Mouse (Mus musculus): ENCODE measurements around the gene 2310057M21Rik.
"Not testable (repeated sequence)": the region's sequence is repeated elsewhere in the genome, so short reads cannot be mapped to it uniquely, and the experiment has no call there.

The 2310057M21Rik gene

GRCm38 (mm10) chr7:131362615-131363300 lies at the start of gene 2310057M21Rik:
2310057M21Rik (minus strand) TSS chr7:131362759.
- DNase-seq = peak; percentile 95

- DNase-seq = no peak
These were observed 49.3 kb upstream of the 2310057M21Rik start for GRCm38 (mm10) chr7:131411941-131412270.

- DNase-seq = peak in 1 of 2 experiments; percentile 17
These were observed 48.8 kb upstream of the 2310057M21Rik start for GRCm38 (mm10) chr7:131411221-131411940.

DNA sequence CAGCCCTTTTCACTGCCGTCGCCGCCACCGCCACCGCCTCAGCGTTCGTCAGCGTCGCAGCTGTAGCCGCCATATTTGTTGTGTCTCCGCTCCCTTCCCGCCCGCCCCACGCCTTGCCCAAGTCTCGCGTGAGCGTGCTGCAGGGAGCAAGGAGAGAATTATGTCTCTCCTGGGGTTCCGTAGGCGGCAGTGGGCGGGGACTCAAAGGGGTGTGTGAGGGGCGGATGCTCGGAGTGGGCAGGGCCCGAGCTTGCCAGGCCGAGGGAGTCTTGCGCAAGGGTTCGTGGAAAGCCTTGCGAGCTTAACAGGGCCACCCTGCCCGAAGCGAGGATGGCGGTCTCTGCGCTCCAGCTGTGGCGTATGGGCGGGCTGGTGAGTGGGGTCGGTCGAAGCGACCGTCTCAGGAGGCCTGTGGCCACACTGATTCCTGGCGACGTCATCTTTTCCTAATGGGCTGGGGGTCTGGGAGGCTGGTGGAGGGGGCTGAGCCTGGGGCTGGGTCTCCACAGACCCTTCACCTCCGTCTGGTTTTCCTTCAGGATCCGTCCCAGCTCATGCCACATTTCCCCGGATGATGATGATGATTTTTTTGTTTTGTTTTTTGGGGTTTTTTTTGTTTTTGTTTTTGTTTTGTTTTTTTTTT lies 48.0 kb upstream of the 2310057M21Rik start, which contains the start of the genes Ikzf5 and Acadsb:
Ikzf5 (minus strand) TSS at position 106 of the 643 bp plus-strand sequence.
Acadsb (plus strand) TSS at position 186 of the 643 bp plus-strand sequence.
- peak; percentile 99 for DNase-seq

DNA sequence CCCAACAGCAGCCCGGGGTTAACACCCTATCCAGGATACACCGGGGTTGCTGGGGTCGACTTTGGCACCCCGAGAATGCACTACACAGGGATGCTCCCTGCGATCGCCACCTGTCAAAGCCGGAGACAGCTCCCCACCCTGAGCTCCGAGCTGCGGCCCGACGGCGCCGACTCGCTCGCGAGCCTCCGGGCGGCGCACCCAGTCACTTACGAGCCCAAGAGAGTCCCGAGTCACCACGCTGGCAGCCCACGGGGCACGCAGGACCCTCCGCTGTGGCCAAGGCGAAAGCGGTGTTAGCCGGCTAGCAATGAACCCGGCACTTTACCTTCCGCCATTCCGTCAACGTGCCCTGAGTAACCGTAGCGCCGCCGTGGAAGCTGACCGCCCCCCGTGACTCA lies 47.4 kb upstream of the 2310057M21Rik start:
- no peak for DNase-seq

- DNase-seq = no peak
These were observed 46.9 kb upstream of the 2310057M21Rik start for GRCm38 (mm10) chr7:131409321-131409987.

DNA sequence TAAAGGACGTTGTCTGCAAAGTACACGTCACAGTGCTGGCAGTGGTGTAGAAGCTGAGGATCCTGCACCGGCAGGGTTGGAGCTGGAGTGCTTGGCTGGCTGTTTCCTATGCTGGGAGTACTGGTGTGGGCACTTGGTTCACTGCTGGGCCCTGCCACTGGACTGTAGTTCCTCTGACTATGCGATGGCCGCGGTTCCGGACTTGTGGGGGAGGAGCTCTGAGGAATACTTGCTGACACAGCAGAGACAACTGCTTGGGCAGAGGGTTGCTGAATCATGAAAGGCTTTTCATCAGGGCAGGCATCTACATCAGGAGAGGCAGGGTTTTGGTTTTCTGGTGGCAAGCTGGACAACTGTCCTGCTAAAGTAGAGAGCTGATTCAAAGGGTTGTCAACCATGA lies 29.2 kb upstream of the 2310057M21Rik start:
- not testable (repeated sequence) for DNase-seq

DNA sequence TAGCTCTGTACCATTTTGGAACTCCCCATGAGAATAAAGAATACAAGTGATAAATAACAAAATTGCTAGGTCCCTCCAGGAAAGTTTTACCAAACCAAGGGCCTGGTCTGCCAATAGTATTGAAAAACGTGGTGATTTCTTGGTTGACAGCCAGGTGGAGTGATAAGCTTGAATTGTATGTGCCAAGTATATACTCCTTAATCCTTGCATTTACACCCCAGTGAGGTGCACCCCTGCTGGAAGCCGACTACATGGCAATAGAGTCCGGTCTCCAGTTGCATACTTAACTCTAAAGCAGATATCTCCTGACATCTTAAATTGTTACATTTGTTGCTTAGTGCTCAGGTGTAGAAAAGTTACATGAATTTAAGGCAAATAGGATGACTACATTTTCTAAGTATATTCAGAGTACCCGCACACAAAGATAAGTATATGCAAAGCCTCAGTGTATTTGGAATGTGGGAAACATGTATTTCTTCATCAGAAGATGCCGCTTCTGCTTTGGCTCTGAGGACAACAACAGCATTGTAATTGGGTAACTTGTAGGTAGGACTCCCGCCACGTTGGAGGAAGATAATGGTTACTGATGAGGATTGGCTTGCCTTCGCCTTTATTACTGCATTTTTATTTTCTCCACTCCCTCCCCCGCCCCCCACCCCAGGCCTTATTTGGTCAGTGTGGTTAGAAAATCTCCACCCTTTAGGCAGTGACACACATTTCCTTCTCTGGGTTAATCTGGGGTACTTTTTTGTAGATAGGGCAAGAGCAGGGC lies 9.5 kb upstream of the 2310057M21Rik start:
- DNase-seq = no peak

DNA sequence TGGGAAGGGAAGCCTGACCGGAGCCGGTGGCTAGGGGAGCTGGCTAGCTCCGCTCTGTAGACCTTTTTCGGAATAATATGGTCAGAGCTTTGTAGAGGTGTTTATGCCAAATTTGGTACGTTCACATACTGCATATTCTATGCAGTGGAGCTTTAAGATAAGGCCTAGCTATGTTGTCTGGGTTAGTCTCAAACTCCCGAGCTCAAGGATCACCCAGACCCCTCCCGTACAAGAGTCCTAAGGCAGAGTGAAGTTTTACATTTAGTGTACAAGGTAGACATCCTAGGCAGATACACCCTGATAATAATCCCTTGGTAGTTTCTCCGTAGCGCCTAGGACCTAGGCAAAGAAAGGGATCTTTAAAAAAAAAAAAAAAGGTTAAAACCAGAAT lies 8.9 kb upstream of the 2310057M21Rik start:
- no peak for DNase-seq

DNA sequence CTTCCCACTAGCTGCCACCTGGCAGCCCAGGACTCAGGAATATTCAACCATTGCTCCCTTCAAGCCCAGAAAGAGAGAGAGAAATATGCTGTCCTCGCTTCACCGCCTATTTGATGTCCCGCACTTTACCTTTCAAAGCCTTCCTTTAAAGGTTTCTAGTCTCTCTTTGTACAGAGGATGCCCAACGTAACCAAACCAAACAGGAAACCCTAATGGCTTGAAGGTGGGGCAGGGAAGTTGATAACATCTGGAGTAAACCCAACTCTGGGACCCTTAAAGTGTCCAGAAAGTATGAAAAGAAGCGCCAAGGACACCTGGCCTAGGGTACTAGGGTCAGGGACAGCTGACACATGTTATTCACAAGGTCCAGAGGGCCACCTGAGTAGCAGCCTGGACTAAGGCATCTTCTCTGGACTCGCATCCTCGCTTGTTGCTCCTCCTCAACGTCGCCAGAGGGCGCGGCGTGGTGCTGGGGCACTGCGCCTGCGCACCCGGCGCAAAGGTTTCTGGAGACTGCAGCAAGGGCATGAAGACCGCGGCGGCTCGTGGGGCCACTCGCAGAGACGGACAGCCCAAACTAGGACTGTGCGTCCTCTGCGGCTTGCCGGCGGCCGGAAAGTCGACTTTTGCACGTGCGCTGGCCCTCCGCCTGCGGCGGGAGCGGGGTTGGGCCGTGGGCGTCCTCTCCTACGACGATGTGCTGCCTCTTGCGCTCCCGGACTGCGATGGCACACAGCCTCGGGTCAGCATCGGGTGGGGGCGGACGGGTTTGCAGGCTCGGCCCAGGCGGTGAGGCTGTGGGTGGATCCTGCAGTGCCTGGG lies 8.3 kb upstream of the 2310057M21Rik start, which contains the start of gene Pstk:
Pstk (plus strand) TSS at position 494 of the 822 bp plus-strand sequence.
- peak; percentile 86 to 96 for DNase-seq

DNA sequence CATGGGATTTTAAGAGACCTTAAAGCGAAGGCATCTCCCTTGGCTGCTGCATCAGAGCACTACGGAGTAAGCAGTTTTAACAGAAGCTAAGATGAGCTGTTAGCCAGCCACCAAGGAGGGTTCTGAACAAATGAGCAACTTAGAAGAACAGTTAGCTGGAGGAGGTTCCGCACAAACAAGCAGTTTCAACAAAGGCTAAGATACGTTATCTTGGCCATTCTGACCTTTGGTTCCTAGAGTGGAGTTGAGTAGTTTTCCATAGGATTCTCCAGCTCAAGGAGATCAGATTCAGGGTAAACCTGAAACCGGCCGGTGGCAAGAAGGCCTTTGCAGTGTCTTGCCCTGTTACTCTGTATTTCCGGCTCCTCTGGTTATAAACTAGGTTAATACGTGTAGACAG lies 1.6 kb upstream of the 2310057M21Rik start:
- DNase-seq = no peak

- DNase-seq = no peak
These were observed 317 bp downstream of the 2310057M21Rik start for GRCm38 (mm10) chr7:131362269-131362614.

- DNase-seq = no peak
These were observed 6.5 kb downstream of the 2310057M21Rik start for GRCm38 (mm10) chr7:131356105-131356504.

DNA sequence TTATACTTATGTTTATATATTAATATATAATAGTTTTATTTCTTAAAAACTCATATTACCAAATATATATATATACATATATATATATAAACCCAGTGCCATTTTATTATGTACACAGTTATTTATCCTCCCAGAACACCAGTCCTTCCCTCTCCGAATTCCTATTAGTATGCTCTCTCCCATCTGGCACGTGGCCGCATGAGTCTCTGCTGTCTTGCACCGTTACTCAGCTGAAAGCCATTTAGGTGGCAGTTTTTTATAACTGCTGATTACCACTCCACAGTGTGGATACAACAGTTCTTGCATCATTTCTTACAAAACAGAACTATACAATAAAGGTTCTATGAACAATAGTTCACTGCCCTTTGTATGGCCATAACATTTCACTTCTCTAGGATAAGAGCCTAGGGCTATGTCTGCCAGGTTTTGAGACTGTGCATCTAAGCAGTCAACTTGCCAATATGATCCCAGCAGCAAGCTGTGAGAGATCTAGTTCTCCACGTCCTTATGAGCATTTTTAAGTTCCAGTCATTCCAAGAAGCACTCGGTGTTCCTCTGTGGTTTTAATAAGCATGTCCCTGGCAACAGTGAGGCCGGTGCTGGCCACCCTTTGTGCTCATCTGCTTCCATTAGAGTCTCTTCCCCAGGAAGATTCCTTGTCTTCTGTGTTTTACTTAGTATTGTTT lies 16.6 kb downstream of the 2310057M21Rik start:
- peak; percentile 20 to 21 for DNase-seq

- no peak for DNase-seq
These were observed 25.0 kb downstream of the 2310057M21Rik start for GRCm38 (mm10) chr7:131337502-131338068.

- DNase-seq = no peak
These were observed 29.0 kb downstream of the 2310057M21Rik start, which contains the start of gene Fam24a for GRCm38 (mm10) chr7:131333564-131333963. Fam24a (plus strand) TSS chr7:131333864.

GRCm38 (mm10) chr7:131331688-131332087 lies 30.9 kb downstream of the 2310057M21Rik start:
- no peak for DNase-seq

DNA sequence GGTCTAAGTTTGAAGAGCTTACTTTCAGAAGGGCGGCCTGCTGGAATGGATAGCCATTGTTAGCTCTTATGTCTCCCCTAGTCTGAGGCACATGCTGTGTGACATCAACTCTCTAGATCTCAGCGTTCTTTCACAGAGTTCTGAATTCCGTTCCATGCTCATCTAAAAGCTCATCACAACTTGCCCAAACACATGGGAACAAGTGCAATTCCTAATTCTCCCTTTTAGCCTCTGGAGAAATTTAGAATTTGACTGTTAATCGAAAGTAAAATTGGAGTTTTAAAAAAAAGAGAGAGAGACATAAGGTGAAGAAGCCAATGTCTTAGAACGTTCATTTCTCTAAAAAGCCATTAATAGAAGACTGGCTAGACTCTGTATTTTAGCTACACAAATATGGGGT lies 33.1 kb downstream of the 2310057M21Rik start, which contains the start of gene Fam24b:
Fam24b (minus strand) TSS at position 101 of the 400 bp plus-strand sequence.
- DNase-seq = no peak

GRCm38 (mm10) chr7:131327054-131327453 lies 35.5 kb downstream of the 2310057M21Rik start:
- DNase-seq = no peak

DNA sequence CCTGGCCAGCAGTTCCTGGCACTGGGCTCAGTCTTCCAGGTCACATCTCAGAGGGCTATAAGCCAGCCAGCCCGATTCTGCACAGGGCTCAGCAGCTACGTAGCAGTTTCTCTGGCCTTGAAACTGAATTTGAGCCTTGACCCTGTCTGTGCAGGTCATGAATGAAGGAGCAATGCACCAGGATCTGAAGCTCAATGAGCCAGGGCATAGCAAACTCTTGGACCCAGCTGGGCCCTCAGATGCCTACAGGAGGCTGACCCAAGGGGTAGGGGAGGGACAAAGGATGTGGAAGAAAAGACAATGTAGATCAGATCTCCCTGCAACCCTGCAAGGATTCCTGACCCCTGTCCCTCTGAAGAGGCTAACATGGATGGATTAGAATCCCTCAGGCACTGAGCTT lies 40.4 kb downstream of the 2310057M21Rik start, which contains the start of gene Cuzd1:
Cuzd1 (minus strand) TSS at position 101 of the 400 bp plus-strand sequence.
- DNase-seq = no peak

Data from cerebellum, adult 18-20 months (tissue).